Mouse (Mus musculus) left cerebral cortex, adult 18-20 months (tissue): ENCODE data around the gene Cers4. TPM values are rescaled to one million over a fixed set of nuclear protein-coding genes. Genes with fewer than 3 reads are reported as not detected.

ENCODE experiments used
- total RNA-seq, 2 experiments: library from RNA; stranded (reverse); gene quantifications; 2 replicates each; pipeline ENCODE4 v1.2.3; 2021

Cers4 gene
- total RNA-seq, 2 experiments from 2014 or later, result 43.6 to 48.1 TPM

Other genes starting within 250 kb of the Cers4 start
- gene Tgfbr3l, start 244.8 kb upstream of the Cers4 start, total RNA-seq, result 1 to 10 TPM; 9.5 TPM
- 10 to 100 TPM; 30.6 to 31.8 TPM for gene Snapc2, start 239.9 kb upstream of the Cers4 start, total RNA-seq
- gene Ctxn1, start 233.8 kb upstream of the Cers4 start, total RNA-seq, result 100 to 1,000 TPM; 519 to 574 TPM
- 10 to 100 TPM; 59.0 to 69.1 TPM for gene Timm44, start 217.1 kb upstream of the Cers4 start, total RNA-seq
- 10 to 100 TPM; 19.6 to 19.9 TPM for gene Ccl25, start 167.8 kb upstream of the Cers4 start, total RNA-seq
- 10 to 100 TPM; 73.3 to 77.0 TPM for gene Elavl1, start 167.6 kb upstream of the Cers4 start, total RNA-seq
- gene Zfp958, start 120.1 kb downstream of the Cers4 start, total RNA-seq, result 10 to 100 TPM; 13.3 to 13.7 TPM